Mouse (Mus musculus) limb, embryonic 13.5 days (tissue): ENCODE data around the gene Raly. TPM values are rescaled to one million over a fixed set of nuclear protein-coding genes. Genes with fewer than 3 reads are reported as not detected.

ENCODE experiments used
- ATAC-seq: fragments of 200-750 bp; cut with Nextera tagmentation; 2 replicates; pipeline ENCODE4 v1.8.0; 2017; ENCODE audit warnings: low read depth, moderate number of reproducible peaks, moderate TSS enrichment; ENCODE audit not compliant: low FRiP score
- H3K27ac ChIP-seq: fragments of 300-500 bp; sonication (generic); 2 replicates; pipeline ENCODE4 v1.5.1; 2015; ENCODE audit warnings: inconsistent platforms, mild to moderate bottlenecking, moderate library complexity
- H3K27me3 ChIP-seq: fragments of 300-500 bp; sonication (generic); 2 replicates; pipeline ENCODE4 v1.6.1; 2015; ENCODE audit warnings: mild to moderate bottlenecking, inconsistent platforms
- H3K36me3 ChIP-seq: fragments of 300-500 bp; sonication (generic); 2 replicates; pipeline ENCODE4 v1.6.1; 2015; ENCODE audit warnings: inconsistent platforms, mild to moderate bottlenecking, moderate library complexity
- H3K4me1 ChIP-seq: fragments of 300-500 bp; sonication (generic); 2 replicates; pipeline ENCODE4 v1.6.1; 2015; ENCODE audit warnings: inconsistent platforms
- H3K4me2 ChIP-seq: fragments of 300-500 bp; sonication (generic); replicated peaks from 2 replicates; pipeline ENCODE4 v1.6.1; 2015; ENCODE audit warnings: inconsistent platforms, mild to moderate bottlenecking, moderate library complexity
- H3K4me3 ChIP-seq: fragments of 300-500 bp; sonication (generic); 2 replicates; pipeline ENCODE4 v1.5.1; 2015; ENCODE audit warnings: moderate library complexity, mild to moderate bottlenecking, inconsistent platforms
- H3K9ac ChIP-seq: fragments of 300-500 bp; sonication (generic); 2 replicates; pipeline ENCODE4 v1.6.1; 2015; ENCODE audit warnings: mild to moderate bottlenecking, inconsistent platforms
- H3K9me3 ChIP-seq: fragments of 300-500 bp; sonication (generic); 2 replicates; pipeline ENCODE4 v1.6.1; 2016; ENCODE audit warnings: inconsistent platforms
- WGBS: fragments of 180-500 bp; shearing (Covaris S2); methylation state at CpG from one replicate; pipeline ENCODE4 v1.1.7; 2015; 5-methylcytosine and 5-hydroxymethylcytosine counted together
- polyA plus RNA-seq: library from polyadenylated mRNA; unstranded; fragments of >200 nt; fragmentation: Nextera tagmentation; extraction: Ambion mirVana; gene quantifications from 2 replicates; pipeline ENCODE4 v1.2.1, GENCODE M21; 2015

The Raly gene
- polyA plus RNA-seq, 1 experiment from 2014 or later = 41.7 TPM

GRCm38 (mm10) chr2:154763226-154763625 is 27.7 kb upstream of the Raly start:
- Histone ChIP-seq H3K9me3 (peaks cover 13% of the 10 kb centered on the region; the same call in 1 of the 2 replicates), H3K36me3 (peaks cover 2% of the 10 kb centered on the region; the same call in 1 of the 2 replicates), H3K4me3 (no peak overlapping the region), H3K4me2 (no peak overlapping the region), H3K4me1 (peaks cover 10% of the 10 kb centered on the region), H3K27ac (no peak overlapping the region), H3K9ac (no peak overlapping the region), H3K27me3 (no peaks in the 10 kb centered on the region)
- no peak for ATAC-seq
- WGBS = 71% methylated on average over 3 of the region's 3 CpGs

GRCm38 (mm10) chr2:154764828-154765497 is 25.9 kb upstream of the Raly start:
- no peak for ATAC-seq

GRCm38 (mm10) chr2:154765554-154766008 is 25.3 kb upstream of the Raly start:
- H3K9ac ChIP-seq = no peak overlapping the region
- H3K4me3 ChIP-seq = no peak overlapping the region
- peaks cover 15% of the 10 kb centered on the region for H3K4me1 ChIP-seq
- WGBS = 58% methylated on average over 8 of the region's 8 CpGs
- no peak overlapping the region for H3K4me2 ChIP-seq
- H3K9me3 ChIP-seq = peaks cover 9% of the 10 kb centered on the region; the same call in 1 of the 2 replicates
- no peak overlapping the region for H3K27ac ChIP-seq
- no peaks in the 10 kb centered on the region for H3K36me3 ChIP-seq
- ATAC-seq = no peak
- no peaks in the 10 kb centered on the region for H3K27me3 ChIP-seq

More at GRCm38 (mm10) chr2:154764828-154765497, 25.9 kb upstream of the Raly start:
- H3K27me3 ChIP-seq = no peaks in the 10 kb centered on the region
- no peak overlapping the region for H3K4me3 ChIP-seq
- peaks cover 15% of the 10 kb centered on the region for H3K4me1 ChIP-seq
- H3K4me2 ChIP-seq = no peak overlapping the region
- 80% methylated on average over 9 of the region's 9 CpGs for WGBS
- H3K9ac ChIP-seq = no peak overlapping the region
- no peak overlapping the region for H3K27ac ChIP-seq
- peaks cover 2% of the 10 kb centered on the region; the same call in 1 of the 2 replicates for H3K36me3 ChIP-seq
- H3K9me3 ChIP-seq = peaks cover 13% of the 10 kb centered on the region; the same call in 1 of the 2 replicates

GRCm38 (mm10) chr2:154767051-154767450 is 23.8 kb upstream of the Raly start:
- ATAC-seq = no peak
- WGBS = 95% methylated on average over 6 of the region's 6 CpGs
- H3K4me1 ChIP-seq = peaks cover 15% of the 10 kb centered on the region
- H3K9ac ChIP-seq = no peak overlapping the region
- no peaks in the 10 kb centered on the region for H3K27me3 ChIP-seq
- H3K9me3 ChIP-seq = no peaks in the 10 kb centered on the region
- no peak overlapping the region for H3K4me2 ChIP-seq
- no peak overlapping the region for H3K4me3 ChIP-seq
- no peaks in the 10 kb centered on the region for H3K36me3 ChIP-seq
- no peak overlapping the region for H3K27ac ChIP-seq

GRCm38 (mm10) chr2:154769930-154770329 is 21.0 kb upstream of the Raly start, which contains the start of gene Gm14214:
Gm14214 (minus strand) TSS chr2:154770030.
- peaks cover 5% of the 10 kb centered on the region; the same call in 1 of the 2 replicates for H3K4me1 ChIP-seq
- H3K4me3 ChIP-seq = no peak within 1 kb of the TSS
- no peaks in the 10 kb centered on the region for H3K36me3 ChIP-seq
- H3K4me2 ChIP-seq = no peak within 1 kb of the TSS
- no peak within 1 kb of the TSS for H3K9ac ChIP-seq
- no peaks in the 10 kb centered on the region for H3K27me3 ChIP-seq
- ATAC-seq = no peak
- H3K27ac ChIP-seq = no peak within 1 kb of the TSS
- H3K9me3 ChIP-seq = peaks cover 4% of the 10 kb centered on the region; the same call in 1 of the 2 replicates

- WGBS = 79% methylated on average over 8 of the region's 8 CpGs
- no peak overlapping the region for H3K9ac ChIP-seq
These were observed 19.3 kb upstream of the Raly start for GRCm38 (mm10) chr2:154771604-154772003.

GRCm38 (mm10) chr2:154774032-154774431 is 16.9 kb upstream of the Raly start:
- no peaks in the 10 kb centered on the region for H3K27me3 ChIP-seq
- no peak overlapping the region for H3K9ac ChIP-seq
- H3K4me1 ChIP-seq = no peaks in the 10 kb centered on the region
- ATAC-seq = no peak
- 80% methylated on average over 1 of the region's 1 CpGs for WGBS
- no peak overlapping the region for H3K4me2 ChIP-seq
- peaks cover 4% of the 10 kb centered on the region; the same call in 1 of the 2 replicates for H3K9me3 ChIP-seq
- no peaks in the 10 kb centered on the region for H3K36me3 ChIP-seq
- no peak overlapping the region for H3K4me3 ChIP-seq
- H3K27ac ChIP-seq = no peak overlapping the region

More at GRCm38 (mm10) chr2:154771604-154772003, 19.3 kb upstream of the Raly start:
- H3K4me1 ChIP-seq = peaks cover 5% of the 10 kb centered on the region; the same call in 1 of the 2 replicates
- no peaks in the 10 kb centered on the region for H3K36me3 ChIP-seq
- no peak overlapping the region for H3K4me2 ChIP-seq
- no peaks in the 10 kb centered on the region for H3K27me3 ChIP-seq
- H3K4me3 ChIP-seq = no peak overlapping the region
- ATAC-seq = no peak
- H3K27ac ChIP-seq = no peak overlapping the region
- H3K9me3 ChIP-seq = peaks cover 4% of the 10 kb centered on the region; the same call in 1 of the 2 replicates

- Histone ChIP-seq H3K4me2 (no peak overlapping the region), H3K4me3 (no peak overlapping the region), H3K9me3 (peaks cover 4% of the 10 kb centered on the region; the same call in 1 of the 2 replicates), H3K4me1 (no peaks in the 10 kb centered on the region), H3K36me3 (no peaks in the 10 kb centered on the region), H3K9ac (no peak overlapping the region), H3K27ac (no peak overlapping the region), H3K27me3 (no peaks in the 10 kb centered on the region)
- no peak for ATAC-seq
- WGBS = 78% methylated on average over 7 of the region's 7 CpGs
These were observed 14.4 kb upstream of the Raly start for GRCm38 (mm10) chr2:154776496-154776895.

- WGBS = 45% methylated on average over 3 of the region's 3 CpGs
- H3K27ac ChIP-seq = no peak overlapping the region
- no peak overlapping the region for H3K4me3 ChIP-seq
- no peak for ATAC-seq
- no peak overlapping the region for H3K9ac ChIP-seq
- no peaks in the 10 kb centered on the region for H3K36me3 ChIP-seq
- no peaks in the 10 kb centered on the region for H3K9me3 ChIP-seq
- no peaks in the 10 kb centered on the region for H3K27me3 ChIP-seq
- peaks cover 4% of the 10 kb centered on the region for H3K4me1 ChIP-seq
- H3K4me2 ChIP-seq = no peak overlapping the region
These were observed 11.2 kb upstream of the Raly start for GRCm38 (mm10) chr2:154779648-154780047.

GRCm38 (mm10) chr2:154782361-154782760 is 8.5 kb upstream of the Raly start:
- no peak overlapping the region for H3K4me2 ChIP-seq
- no peaks in the 10 kb centered on the region for H3K36me3 ChIP-seq
- H3K9ac ChIP-seq = no peak overlapping the region
- H3K27ac ChIP-seq = no peak overlapping the region
- ATAC-seq = no peak
- H3K27me3 ChIP-seq = no peaks in the 10 kb centered on the region
- H3K4me1 ChIP-seq = peaks cover 11% of the 10 kb centered on the region
- H3K9me3 ChIP-seq = no peaks in the 10 kb centered on the region
- WGBS = 53% methylated on average over 4 of the region's 4 CpGs
- no peak overlapping the region for H3K4me3 ChIP-seq

- Histone ChIP-seq H3K4me1 (peaks cover 11% of the 10 kb centered on the region), H3K27me3 (no peaks in the 10 kb centered on the region), H3K9me3 (no peaks in the 10 kb centered on the region), H3K9ac (no peak overlapping the region), H3K27ac (no peak overlapping the region), H3K4me2 (no peak overlapping the region), H3K36me3 (no peaks in the 10 kb centered on the region), H3K4me3 (no peak overlapping the region)
- 67% methylated on average over 17 of the region's 17 CpGs for WGBS
- ATAC-seq = no peak
These were observed 7.8 kb upstream of the Raly start for GRCm38 (mm10) chr2:154782856-154783650.

- H3K27me3 ChIP-seq = no peaks in the 10 kb centered on the region
- 72% methylated on average over 3 of the region's 3 CpGs for WGBS
- peaks cover 17% of the 10 kb centered on the region for H3K4me1 ChIP-seq
- no peak overlapping the region for H3K27ac ChIP-seq
- H3K4me2 ChIP-seq = no peak overlapping the region
- ATAC-seq = no peak
- H3K9me3 ChIP-seq = no peaks in the 10 kb centered on the region
- H3K36me3 ChIP-seq = no peaks in the 10 kb centered on the region
- no peak overlapping the region for H3K9ac ChIP-seq
- H3K4me3 ChIP-seq = no peak overlapping the region
These were observed 5.6 kb upstream of the Raly start for GRCm38 (mm10) chr2:154785284-154785683.
